Mouse (Mus musculus) hindbrain, postnatal 0 days (tissue): ENCODE data around the gene Nid1. TPM values are rescaled to one million over a fixed set of nuclear protein-coding genes. Genes with fewer than 3 reads are reported as not detected.

Experiments
- ATAC-seq: fragments of 200-750 bp; cut with Nextera tagmentation; 2 replicates; pipeline ENCODE4 v1.8.0; 2017; ENCODE audit warnings: mild to moderate bottlenecking, moderate TSS enrichment, moderate library complexity
- DNase-seq: peaks from one replicate; pipeline ENCODE4 v3.0.0-alpha.2; 2015; ENCODE audit warnings: low spot score
- H3K27ac ChIP-seq: fragments of 300-500 bp; sonication (generic); 2 replicates; pipeline ENCODE4 v1.5.1; 2014; ENCODE audit warnings: mild to moderate bottlenecking
- H3K27me3 ChIP-seq: fragments of 300-500 bp; sonication (generic); 2 replicates; pipeline ENCODE4 v1.6.1; 2014; ENCODE audit warnings: low read length, mixed read lengths; ENCODE audit not compliant: insufficient read depth
- H3K36me3 ChIP-seq: fragments of 300-500 bp; sonication (generic); 2 replicates; pipeline ENCODE4 v1.6.1; 2014; ENCODE audit warnings: low read length, mixed read lengths; ENCODE audit not compliant: insufficient read depth
- H3K4me1 ChIP-seq: fragments of 300-500 bp; sonication (generic); 2 replicates; pipeline ENCODE4 v1.6.1; 2014; ENCODE audit warnings: antibody characterized with exemption, low read length, mixed read lengths; ENCODE audit not compliant: insufficient read depth
- H3K4me2 ChIP-seq: fragments of 300-500 bp; sonication (generic); 2 replicates; pipeline ENCODE4 v1.6.1; 2014; ENCODE audit warnings: low read depth, mild to moderate bottlenecking, low read length, moderate library complexity, mixed read lengths
- H3K4me3 ChIP-seq: fragments of 300-500 bp; sonication (generic); 2 replicates; pipeline ENCODE4 v1.5.1; 2014; ENCODE audit warnings: low read length
- H3K9ac ChIP-seq: fragments of 300-500 bp; sonication (generic); replicated peaks from 2 replicates; pipeline ENCODE4 v1.6.1; 2014; ENCODE audit warnings: mild to moderate bottlenecking, low read length, moderate library complexity, mixed read lengths
- H3K9me3 ChIP-seq: fragments of 300-500 bp; sonication (generic); 2 replicates; pipeline ENCODE4 v1.6.1; 2016; ENCODE audit warnings: low read length, mixed read lengths
- CTCF ChIP-seq: IDR thresholded peaks from 2 replicates; pipeline ENCODE4 v1.5.1; 2016; ENCODE audit warnings: antibody characterized with exemption, control low read depth, low read depth
- WGBS: fragments of 180-500 bp; shearing (Covaris S2); extraction: QIAGEN DNeasy Blood & Tissue Kit; methylation state at CpG from one replicate; pipeline ENCODE4 v1.1.7; 2014; 5-methylcytosine and 5-hydroxymethylcytosine counted together
- polyA plus RNA-seq: library from polyadenylated mRNA; unstranded; fragments of >200 nt; fragmentation: Nextera tagmentation; extraction: Ambion mirVana; gene quantifications from 2 replicates; pipeline ENCODE4 v1.2.1, GENCODE M21; 2015
- total RNA-seq: library from RNA; depleted of rRNA; stranded (reverse); fragments of >200 nt; gene quantifications from 2 replicates; pipeline ENCODE4 v1.2.3, GENCODE M21; 2014

Gene Nid1
- total and polyA plus RNA-seq, 2 experiments from 2014 or later, result 56.7 to 120 TPM

DNA sequence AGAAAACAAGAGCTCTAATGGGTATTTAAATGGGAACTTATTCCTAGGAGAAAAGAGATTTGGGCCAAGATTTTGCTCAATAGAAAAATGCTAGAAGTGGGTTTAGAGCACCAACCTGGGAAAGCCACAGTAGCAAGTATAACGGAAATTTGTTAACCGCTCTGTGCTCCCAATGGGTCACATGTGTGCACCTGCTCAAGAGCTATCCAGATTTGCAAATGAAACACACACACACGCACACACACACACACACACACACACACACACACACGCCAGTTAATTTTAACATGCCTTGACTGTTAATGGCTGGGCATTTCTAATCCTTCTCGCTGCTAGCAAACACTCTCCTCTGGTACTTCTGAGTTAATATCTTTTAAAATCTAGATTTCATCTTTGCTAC is 83.1 kb downstream of the Nid1 start:
- H3K36me3 ChIP-seq, result no peaks in the 10 kb centered on the region
- H3K4me1 ChIP-seq, result no peaks in the 10 kb centered on the region
- DNase-seq (no peak), ATAC-seq (no peak)
- 93% methylated on average over 5 of the region's 5 CpGs for WGBS
- H3K9ac ChIP-seq, result no peak overlapping the region
- no peak overlapping the region for H3K4me2 ChIP-seq
- H3K27me3 ChIP-seq, result no peaks in the 10 kb centered on the region
- no peak overlapping the region for H3K27ac ChIP-seq
- TF ChIP-seq CTCF, result no peak
- H3K9me3 ChIP-seq, result no peaks in the 10 kb centered on the region
- no peak overlapping the region for H3K4me3 ChIP-seq

DNA sequence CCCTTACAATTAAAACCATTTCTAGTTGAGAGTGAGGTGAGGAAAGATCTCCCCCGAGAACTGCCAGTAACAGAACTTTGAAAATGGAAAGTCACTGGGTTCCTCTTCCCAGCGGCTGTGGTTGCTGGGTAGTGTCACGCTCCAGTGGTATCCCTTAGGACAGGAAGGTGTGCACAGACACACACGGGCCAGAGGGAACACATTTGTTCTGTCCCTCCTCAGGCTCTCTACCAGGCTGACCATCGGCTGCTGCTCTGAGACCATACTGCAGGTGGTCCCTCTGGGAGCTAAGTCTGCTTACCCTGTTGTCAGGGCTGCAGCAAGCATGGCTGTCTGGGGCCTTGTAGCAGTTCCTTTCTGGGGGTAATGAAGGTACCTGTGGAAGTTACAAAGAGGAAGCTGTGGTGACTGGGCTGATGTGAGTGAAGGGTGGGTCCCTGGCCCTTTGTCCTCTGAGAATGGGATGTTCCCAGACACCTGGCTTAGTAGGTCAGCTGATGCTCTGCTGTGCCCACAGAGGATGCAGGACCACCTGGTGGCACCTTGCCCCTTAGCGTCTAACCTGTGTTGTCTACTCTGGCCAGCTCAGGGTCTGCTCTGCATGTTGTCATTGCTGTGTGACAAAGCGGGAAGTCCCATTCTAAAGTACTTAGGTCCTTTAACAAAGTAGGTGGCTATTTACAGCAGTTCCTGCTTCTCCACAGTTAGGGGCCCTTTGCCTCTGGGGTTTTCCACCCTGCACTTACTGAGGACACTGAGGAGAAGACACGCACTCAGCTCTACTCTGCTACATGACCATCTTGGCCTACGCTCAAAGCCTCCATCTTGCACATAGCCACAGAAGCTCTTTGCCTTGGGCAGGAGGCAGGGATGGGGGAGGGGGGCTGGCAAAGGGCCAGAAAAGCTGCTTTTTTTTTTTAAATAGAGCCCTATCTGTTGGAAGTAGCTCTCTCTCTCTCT is 86.6 kb downstream of the Nid1 start:
- no peaks in the 10 kb centered on the region for H3K36me3 ChIP-seq
- no peak for TF ChIP-seq CTCF
- H3K27ac ChIP-seq, result no peak overlapping the region
- DNase-seq, result peak; percentile 22
- 74% methylated on average over 9 of the region's 9 CpGs for WGBS
- peak; percentile 45; the same call in 1 of the 2 replicates for ATAC-seq
- H3K4me2 ChIP-seq, result no peak overlapping the region
- no peaks in the 10 kb centered on the region for H3K4me1 ChIP-seq
- no peak overlapping the region for H3K9ac ChIP-seq
- H3K9me3 ChIP-seq, result no peaks in the 10 kb centered on the region
- no peak overlapping the region for H3K4me3 ChIP-seq
- no peaks in the 10 kb centered on the region for H3K27me3 ChIP-seq

DNA sequence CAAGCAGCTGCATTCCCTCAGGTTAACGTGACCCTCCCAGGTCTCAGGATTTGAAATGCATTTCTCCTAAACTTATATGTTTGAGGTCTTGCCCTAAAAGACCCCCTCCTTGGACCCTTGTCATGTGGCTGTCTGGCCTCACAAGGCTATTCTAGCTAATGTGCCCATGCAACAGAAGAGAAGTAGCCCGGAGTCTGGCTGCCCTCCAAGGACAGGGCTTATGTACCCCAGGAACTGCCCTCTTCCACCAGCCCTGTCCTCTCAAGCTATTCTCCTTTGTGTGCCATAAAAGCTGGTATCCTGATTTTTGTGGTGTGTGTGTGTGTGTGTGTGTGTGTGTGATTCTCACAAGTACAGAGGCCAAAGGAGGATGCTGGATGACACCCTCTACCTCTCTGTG is 87.9 kb downstream of the Nid1 start:
- 80% methylated on average over 2 of the region's 2 CpGs for WGBS

DNA sequence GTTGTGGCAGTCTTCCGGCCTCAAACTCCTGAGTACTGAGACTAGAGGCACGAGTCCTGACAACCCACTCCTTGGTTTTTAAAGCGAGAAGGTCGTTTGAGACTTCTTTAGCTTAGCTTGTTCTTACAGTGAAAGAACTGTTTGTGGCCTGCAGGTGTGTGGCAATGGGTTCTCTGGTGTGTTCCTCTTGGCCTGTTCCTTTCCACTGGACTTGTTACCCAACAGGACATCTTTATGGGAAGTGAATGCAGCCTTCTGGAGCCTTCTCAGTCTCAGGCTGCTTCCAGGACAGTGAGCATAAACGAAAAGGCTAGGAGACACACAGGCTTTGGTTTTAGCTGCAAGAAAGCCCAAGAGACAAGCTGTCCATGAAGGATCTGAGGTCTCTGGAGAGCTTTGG is 88.5 kb downstream of the Nid1 start:
- H3K27ac ChIP-seq, result no peak overlapping the region
- WGBS, result 80% methylated on average over 5 of the region's 5 CpGs
- H3K27me3 ChIP-seq, result no peaks in the 10 kb centered on the region
- ATAC-seq (no peak), DNase-seq (no peak)
- H3K4me1 ChIP-seq, result no peaks in the 10 kb centered on the region
- no peaks in the 10 kb centered on the region for H3K9me3 ChIP-seq
- no peak overlapping the region for H3K9ac ChIP-seq
- H3K36me3 ChIP-seq, result no peaks in the 10 kb centered on the region
- H3K4me3 ChIP-seq, result no peak overlapping the region
- no peak for TF ChIP-seq CTCF
- H3K4me2 ChIP-seq, result no peak overlapping the region

More for the DNA sequence above, 87.9 kb downstream of the Nid1 start:
- Histone ChIP-seq H3K4me3 (no peak overlapping the region), H3K36me3 (no peaks in the 10 kb centered on the region), H3K9me3 (no peaks in the 10 kb centered on the region), H3K4me2 (no peak overlapping the region), H3K4me1 (no peaks in the 10 kb centered on the region), H3K27me3 (no peaks in the 10 kb centered on the region), H3K27ac (no peak overlapping the region), H3K9ac (no peak overlapping the region)
- DNase-seq (no peak), ATAC-seq (no peak)
- TF ChIP-seq CTCF, result no peak

DNA sequence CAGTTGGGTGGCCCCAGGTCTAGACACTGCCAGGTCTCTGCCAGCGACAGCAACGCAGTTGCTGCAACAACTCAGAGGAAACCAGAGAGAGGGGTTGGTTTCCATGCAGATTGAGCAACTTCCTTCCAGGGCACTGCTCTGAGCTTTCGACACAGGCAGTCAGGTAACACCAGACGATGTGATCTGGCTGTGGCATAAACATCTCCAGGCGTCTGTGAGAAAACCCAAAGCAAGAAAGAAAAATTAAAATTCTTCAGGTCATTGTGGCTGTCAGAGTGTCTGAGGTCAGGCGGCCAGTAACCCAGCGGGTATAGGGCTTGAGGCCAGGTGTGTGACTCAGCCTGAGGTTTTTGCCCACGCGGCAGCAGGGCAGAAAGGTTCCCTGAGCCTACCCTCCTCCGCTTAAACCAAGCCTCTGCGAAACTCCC is 91.8 kb downstream of the Nid1 start:
- Histone ChIP-seq H3K4me2 (no peak overlapping the region), H3K9ac (no peak overlapping the region), H3K27ac (no peak overlapping the region), H3K27me3 (no peaks in the 10 kb centered on the region), H3K36me3 (no peaks in the 10 kb centered on the region), H3K4me1 (no peaks in the 10 kb centered on the region), H3K4me3 (no peak overlapping the region), H3K9me3 (no peaks in the 10 kb centered on the region)
- ATAC-seq (no peak), DNase-seq (no peak)
- TF ChIP-seq CTCF, result no peak
- 69% methylated on average over 11 of the region's 11 CpGs for WGBS

DNA sequence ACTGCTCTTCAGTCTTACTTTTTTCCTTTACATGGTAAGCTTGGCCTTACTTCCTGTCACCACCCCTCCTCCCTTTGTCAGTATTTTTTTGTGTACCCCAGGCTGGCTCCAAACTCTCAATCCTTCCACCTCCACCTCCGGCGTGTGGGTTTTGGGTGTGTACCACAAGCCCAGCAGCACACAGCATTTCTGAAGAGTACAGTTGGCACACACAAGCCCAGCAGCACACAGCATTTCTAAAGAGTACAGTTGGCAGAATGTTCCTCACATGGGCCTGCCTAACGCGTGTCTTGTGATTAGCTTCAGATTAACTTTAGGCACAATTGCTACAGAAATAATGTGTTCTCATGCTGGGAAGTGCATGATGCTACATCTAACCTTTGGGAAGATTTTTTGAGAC is 93.6 kb downstream of the Nid1 start:
- Histone ChIP-seq H3K4me3 (no peak overlapping the region), H3K4me2 (no peak overlapping the region), H3K9ac (no peak overlapping the region), H3K4me1 (no peaks in the 10 kb centered on the region), H3K27me3 (no peaks in the 10 kb centered on the region), H3K36me3 (no peaks in the 10 kb centered on the region), H3K27ac (no peak overlapping the region), H3K9me3 (no peaks in the 10 kb centered on the region)
- 74% methylated on average over 4 of the region's 4 CpGs for WGBS
- DNase-seq (no peak), ATAC-seq (no peak)
- TF ChIP-seq CTCF, result no peak

DNA sequence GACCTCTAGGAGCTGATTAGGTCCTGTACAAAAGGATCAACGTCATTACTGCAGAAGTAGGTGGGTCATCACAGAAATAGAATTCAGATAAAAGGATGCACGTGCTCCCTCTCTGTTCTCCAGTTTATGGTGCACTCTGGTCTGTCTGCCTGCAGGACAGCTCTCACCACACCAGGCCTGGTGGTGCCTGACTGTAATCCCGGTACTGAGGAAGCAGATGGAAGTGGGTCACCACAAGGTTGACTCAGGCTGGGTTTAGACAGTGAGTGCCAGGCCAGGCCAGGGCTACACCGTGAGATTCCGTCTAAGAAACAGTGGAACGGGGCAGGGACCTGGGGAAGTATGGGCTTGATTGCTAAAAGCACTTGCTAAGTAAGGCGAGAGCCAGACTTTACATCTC is 94.6 kb downstream of the Nid1 start:
- no peaks in the 10 kb centered on the region for H3K27me3 ChIP-seq
- no peak overlapping the region for H3K27ac ChIP-seq
- H3K36me3 ChIP-seq, result no peaks in the 10 kb centered on the region
- no peak for TF ChIP-seq CTCF
- H3K9ac ChIP-seq, result no peak overlapping the region
- no peak overlapping the region for H3K4me2 ChIP-seq
- H3K4me1 ChIP-seq, result no peaks in the 10 kb centered on the region
- 87% methylated on average over 7 of the region's 7 CpGs for WGBS
- ATAC-seq (no peak), DNase-seq (no peak)
- no peak overlapping the region for H3K4me3 ChIP-seq
- no peaks in the 10 kb centered on the region for H3K9me3 ChIP-seq
